Mouse (Mus musculus) lung, adult 10 weeks (tissue): ENCODE measurements around the gene B3gnt8. TPM values are rescaled to one million over a fixed set of nuclear protein-coding genes. Genes with fewer than 3 reads are reported as not detected.

Experiments
- polyA plus RNA-seq: library from polyadenylated mRNA; stranded (reverse); fragments of 350-450 nt; fragmentation: Illumina TruSeq; extraction: RNeasy Lipid Tissue Mini Kit (QIAGEN cat#74804); gene quantifications from one replicate; pipeline ENCODE4 v1.2.3, GENCODE M21; 2014; ENCODE audit warnings: low read depth, low replicate concordance; ENCODE audit not compliant: insufficient read depth

The B3gnt8 gene
- polyA plus RNA-seq: 5.4 TPM

GRCm38 (mm10) chr7:25626509-25627430, at the start of gene B3gnt8:
Gene B3gnt8 (plus strand): TSS chr7:25626654.

GRCm38 (mm10) chr7:25615706-25616011, 10.8 kb upstream of the B3gnt8 start, which contains the start of gene Erich4:
Gene Erich4 (minus strand): TSS chr7:25615892.

GRCm38 (mm10) chr7:25618865-25619721, 7.4 kb upstream of the B3gnt8 start, which contains the start of gene Dmac2:
Gene Dmac2 (plus strand): TSS chr7:25619414.

GRCm38 (mm10) chr7:25658657-25659472, 32.4 kb downstream of the B3gnt8 start, which contains the start of the genes Bckdha and Exosc5:
Gene Bckdha (minus strand): TSS chr7:25658981.
Gene Exosc5 (plus strand): TSS chr7:25659164.

GRCm38 (mm10) chr7:25674719-25675300, 48.4 kb downstream of the B3gnt8 start, which contains the start of gene Tmem91:
Gene Tmem91 (minus strand): TSS chr7:25675166.

GRCm38 (mm10) chr7:25680514-25681258, 54.2 kb downstream of the B3gnt8 start, which contains the start of gene B9d2:
Gene B9d2 (plus strand): TSS chr7:25680780.

Other genes starting within 250 kb of the B3gnt8 start
- 37.0 TPM for gene Lipe, start 227.9 kb upstream of the B3gnt8 start, polyA plus RNA-seq
- gene Cxcl17, start 213.8 kb upstream of the B3gnt8 start, polyA plus RNA-seq: 74.9 TPM
- 16.5 TPM for gene Ceacam1, start 149.1 kb upstream of the B3gnt8 start, polyA plus RNA-seq
- not detected for gene Ceacam2, start 86.8 kb upstream of the B3gnt8 start, polyA plus RNA-seq
- not detected for gene Erich4, start 10.8 kb upstream of the B3gnt8 start, polyA plus RNA-seq
- 16.3 TPM for gene Dmac2, start 7.2 kb upstream of the B3gnt8 start, polyA plus RNA-seq
- 46.0 TPM for gene Bckdha, start 32.3 kb downstream of the B3gnt8 start, polyA plus RNA-seq
- 41.6 TPM for gene Exosc5, start 32.5 kb downstream of the B3gnt8 start, polyA plus RNA-seq
- gene Tmem91, start 48.5 kb downstream of the B3gnt8 start, polyA plus RNA-seq: 0.30 TPM
- 23.1 TPM for gene B9d2, start 54.1 kb downstream of the B3gnt8 start, polyA plus RNA-seq
- gene Tgfb1, start 60.3 kb downstream of the B3gnt8 start, polyA plus RNA-seq: 34.1 TPM
- gene Ccdc97, start 92.4 kb downstream of the B3gnt8 start, polyA plus RNA-seq: 15.7 TPM
- gene Hnrnpul1, start 128.1 kb downstream of the B3gnt8 start, polyA plus RNA-seq: 30.1 TPM
- gene Axl, start 162.1 kb downstream of the B3gnt8 start, polyA plus RNA-seq: 39.0 TPM
- 45.5 TPM for gene Cyp2s1, start 190.3 kb downstream of the B3gnt8 start, polyA plus RNA-seq